Comparison of ENCODE assay signal across 9 mouse cellular contexts in the genomic region with DNA sequence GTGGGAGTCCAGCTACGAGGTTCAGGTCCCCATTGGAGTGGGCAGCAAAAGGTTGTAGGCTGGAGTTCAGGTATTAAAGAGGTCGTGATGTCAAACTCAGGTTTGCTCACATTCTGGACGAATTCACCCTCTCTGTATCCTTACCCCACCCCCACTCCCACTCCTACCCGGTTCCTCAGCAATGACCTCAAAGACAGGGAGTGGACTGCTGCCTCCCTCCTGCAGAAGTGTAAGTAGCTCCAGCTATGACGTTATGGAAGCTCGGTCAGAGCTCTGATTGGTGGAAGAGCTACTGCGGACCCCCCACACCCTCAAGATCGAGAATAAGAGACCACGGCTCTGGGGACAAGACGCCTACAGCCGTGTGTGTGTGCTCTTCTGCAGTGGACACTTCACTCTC. TPM values are rescaled to one million over a fixed set of nuclear protein-coding genes. Genes with fewer than 3 reads are reported as not detected.
DNase-seq lines count a peak whose midpoint lies in the region; ATAC-seq and TF ChIP-seq lines count a peak whose summit lies in the region.
"Had no signal": no experiment of that assay in that cellular context is flagged by ENCODE, and none has a peak within 500 bp of the region (broad histone marks: within the 10 kb centered on the region; RNA-seq: fewer than 3 reads in every experiment).

A gene (plus strand): TSS at position 344 of the 400 bp plus-strand sequence.

- WGBS in heart, postnatal 0 days = 6% methylated on average over 11 of the region's 11 CpGs
- WGBS in embryonic facial prominence, embryonic 13.5 days = 6% methylated on average over 11 of the region's 11 CpGs
- WGBS in hindbrain, embryonic 15.5 days = 7% methylated on average over 11 of the region's 11 CpGs
- 4% methylated on average over 11 of the region's 11 CpGs for WGBS in midbrain, embryonic 16.5 days

- intact Hi-C loops in heart, postnatal 14 days (cut with DNase I) = loop anchor here (5.0 kb wide), 1 partner anchor 136 kb away; no protein-coding TSS in a partner anchor

- H3K27me3 ChIP-seq in heart, postnatal 0 days (ENCODE audit: control insufficient read depth, insufficient read depth, low read length) = peaks cover 35% of the 10 kb centered on the region
- peaks cover 55% of the 10 kb centered on the region for H3K27me3 ChIP-seq in embryonic facial prominence, embryonic 13.5 days
- peaks cover 42% of the 10 kb centered on the region for H3K27me3 ChIP-seq in hindbrain, embryonic 15.5 days
- peaks cover 24% of the 10 kb centered on the region for H3K27me3 ChIP-seq in midbrain, embryonic 16.5 days (ENCODE audit: control insufficient read depth, insufficient read depth, low read depth, low read length)

- DNase-seq in heart, postnatal 0 days (ENCODE audit: low spot score) = no peak
- DNase-seq in heart, postnatal 14 days = no peak
- no peak for DNase-seq in T-cell, adult 2 months (ENCODE audit: low spot score)
- no peak for DNase-seq in thymus, postnatal 10 days (ENCODE audit: low spot score in 2 of 2)
- DNase-seq in urinary bladder, postnatal 10 days (ENCODE audit: low spot score) = no peak

- H3K4me3 ChIP-seq in heart, postnatal 0 days (ENCODE audit: low read depth, low read length) = peak within 1 kb of the TSS; percentile 16
- peak within 1 kb of the TSS; percentile 21 for H3K4me3 ChIP-seq in embryonic facial prominence, embryonic 13.5 days
- peak within 1 kb of the TSS; percentile 18 for H3K4me3 ChIP-seq in hindbrain, embryonic 15.5 days
- H3K4me3 ChIP-seq in midbrain, embryonic 16.5 days (ENCODE audit: low read depth, low read length) = peak within 1 kb of the TSS; percentile 1; the same call in 1 of the 2 replicates

- H3K9ac ChIP-seq in heart, postnatal 0 days (replicated peaks; ENCODE audit: low read depth, low read length) = no peak within 1 kb of the TSS
- H3K9ac ChIP-seq in embryonic facial prominence, embryonic 13.5 days = 0 out of 2 replicates have a peak within 1 kb of the TSS, but pooled peaks have one; percentile 40
- no peak within 1 kb of the TSS for H3K9ac ChIP-seq in hindbrain, embryonic 15.5 days
- no peak within 1 kb of the TSS for H3K9ac ChIP-seq in midbrain, embryonic 16.5 days (ENCODE audit: low read depth, low read length)

- H3K9me3 ChIP-seq in heart, postnatal 0 days (replicated peaks; ENCODE audit: control insufficient read depth, low read length) = 0 out of 2 replicates have a peak, but pooled peaks cover 2% of the 10 kb centered on the region
- no peaks in the 10 kb centered on the region for H3K9me3 ChIP-seq in embryonic facial prominence, embryonic 13.5 days
- no peaks in the 10 kb centered on the region for H3K9me3 ChIP-seq in hindbrain, embryonic 15.5 days
- no peaks in the 10 kb centered on the region for H3K9me3 ChIP-seq in midbrain, embryonic 16.5 days (replicated peaks; ENCODE audit: control insufficient read depth, low read length, poor library complexity, severe bottlenecking)

- no peak for ATAC-seq in heart, postnatal 0 days (ENCODE audit: insufficient read depth, low read depth)
- no peak for ATAC-seq in embryonic facial prominence, embryonic 13.5 days (ENCODE audit: insufficient number of reproducible peaks, insufficient read depth, low FRiP score, low TSS enrichment, low read depth)
- no peak for ATAC-seq in hindbrain, embryonic 15.5 days (ENCODE audit: low FRiP score, low read depth)
- no peak for ATAC-seq in midbrain, embryonic 16.5 days

- no peak for TF ChIP-seq EP300 in heart, postnatal 0 days (IDR thresholded peaks at IDR 0.05; ENCODE audit: low read depth)

- 0 out of 2 replicates have a peak, but pooled peaks cover 8% of the 10 kb centered on the region for H3K4me1 ChIP-seq in heart, postnatal 0 days (ENCODE audit: control insufficient read depth, insufficient read depth)
- peaks cover 19% of the 10 kb centered on the region for H3K4me1 ChIP-seq in embryonic facial prominence, embryonic 13.5 days
- H3K4me1 ChIP-seq in hindbrain, embryonic 15.5 days (replicated peaks) = peaks cover 16% of the 10 kb centered on the region
- peaks cover 13% of the 10 kb centered on the region for H3K4me1 ChIP-seq in midbrain, embryonic 16.5 days (ENCODE audit: control insufficient read depth, insufficient read depth, low read length)

- no peaks in the 10 kb centered on the region for H3K36me3 ChIP-seq in heart, postnatal 0 days (replicated peaks; ENCODE audit: control insufficient read depth, insufficient read depth, low read length)
- no peaks in the 10 kb centered on the region for H3K36me3 ChIP-seq in embryonic facial prominence, embryonic 13.5 days
- H3K36me3 ChIP-seq in hindbrain, embryonic 15.5 days = no peaks in the 10 kb centered on the region
- no peaks in the 10 kb centered on the region for H3K36me3 ChIP-seq in midbrain, embryonic 16.5 days (ENCODE audit: control insufficient read depth, insufficient read depth, low read length)

- peak within 1 kb of the TSS; percentile 52 for H3K4me2 ChIP-seq in heart, postnatal 0 days (ENCODE audit: low read depth, low read length)
- peak within 1 kb of the TSS; percentile 53 for H3K4me2 ChIP-seq in embryonic facial prominence, embryonic 13.5 days
- peak within 1 kb of the TSS; percentile 49 for H3K4me2 ChIP-seq in hindbrain, embryonic 15.5 days
- H3K4me2 ChIP-seq in midbrain, embryonic 16.5 days (ENCODE audit: low read length) = peak within 1 kb of the TSS; percentile 37

- no peak for TF ChIP-seq CTCF in heart, postnatal 0 days (IDR thresholded peaks at IDR 0.05; ENCODE audit: low read depth)

- H3K27ac ChIP-seq in heart, postnatal 0 days (ENCODE audit: low read depth) = no peak within 1 kb of the TSS
- H3K27ac ChIP-seq in embryonic facial prominence, embryonic 13.5 days = no peak within 1 kb of the TSS
- no peak within 1 kb of the TSS for H3K27ac ChIP-seq in hindbrain, embryonic 15.5 days (replicated peaks)
- H3K27ac ChIP-seq in midbrain, embryonic 16.5 days (ENCODE audit: low read length) = no peak within 1 kb of the TSS

RNA-seq across cellular contexts. Expression of the gene that starts here (rescaled TPM):
- 0.58 and 1.3 TPM in 2 replicates for total RNA-seq in heart, postnatal 0 days (2014; rRNA removed; ENCODE audit: low replicate concordance)
- 0.65 and 1.7 TPM in 2 replicates for polyA plus RNA-seq in heart, postnatal 0 days (2015; fragmentation: Nextera tagmentation; extraction: Ambion mirVana)
- under 1 TPM; 0.54 to 0.79 TPM for total RNA-seq in heart, postnatal 14 days (2021)
- polyA plus RNA-seq in embryonic facial prominence, embryonic 13.5 days (2015; fragmentation: Nextera tagmentation; extraction: Ambion mirVana) = 0.28 and 1.1 TPM in 2 replicates
- 4.5 and 6.9 TPM in 2 replicates for polyA plus RNA-seq in hindbrain, embryonic 15.5 days (2015; fragmentation: Nextera tagmentation; extraction: Ambion mirVana)
- polyA plus RNA-seq in midbrain, embryonic 16.5 days (2015; fragmentation: Nextera tagmentation; extraction: Ambion mirVana) = 0.39 TPM in 1 of 2 replicates, not detected in the other
- total RNA-seq: adrenal gland, postnatal 4 days had no signal
